Mouse (Mus musculus) CD4-positive helper T cell, adult 2 months (primary cell): ENCODE measurements around the gene Osbpl7.

Experiments used
- DNase-seq: peaks from one replicate; pipeline ENCODE4 v3.0.0-alpha.2; 2012; ENCODE audit warnings: low read depth, missing footprints, low spot score

Gene Osbpl7

DNA sequence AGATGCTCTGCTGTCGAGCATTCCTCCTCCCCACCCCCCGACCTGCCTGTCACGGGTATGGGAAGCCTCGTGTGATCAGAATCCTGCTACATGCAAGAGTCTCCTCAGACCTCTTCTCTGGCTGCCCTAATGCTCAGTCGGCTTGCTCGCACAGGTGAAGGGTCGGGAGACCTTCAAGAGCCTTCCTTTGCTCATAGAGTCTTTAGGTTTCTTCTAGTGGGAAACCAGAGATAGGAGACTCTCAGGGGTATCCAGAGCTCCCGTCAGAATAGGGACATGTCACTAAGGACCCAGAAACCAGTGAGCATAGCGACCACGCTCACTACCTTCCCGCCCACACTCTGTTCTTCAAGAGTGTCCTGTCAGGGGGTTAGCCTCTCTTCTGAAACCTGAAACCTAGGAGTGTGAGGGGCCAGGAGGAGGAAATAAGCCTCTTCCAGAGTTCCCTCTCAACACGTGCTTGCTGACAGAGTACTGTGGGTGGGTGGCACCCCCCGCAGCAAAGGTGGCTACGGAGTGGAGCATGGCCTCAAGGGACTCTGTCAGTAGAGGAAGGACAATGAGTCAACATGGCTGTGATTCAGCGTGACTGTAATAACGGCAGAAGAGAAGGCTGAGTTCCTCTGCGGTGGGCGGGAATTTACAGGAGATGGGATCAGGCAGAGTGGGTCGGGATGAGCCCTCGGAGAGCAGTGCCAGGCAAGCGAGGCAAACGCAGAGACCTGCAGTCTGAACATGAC lies 33.1 kb downstream of the Osbpl7 start:
- no peak for DNase-seq

GRCm38 (mm10) chr11:97084821-97085505 lies 34.5 kb downstream of the Osbpl7 start:
- no peak for DNase-seq

GRCm38 (mm10) chr11:97086365-97086764 lies 35.9 kb downstream of the Osbpl7 start:
- DNase-seq: no peak

GRCm38 (mm10) chr11:97094600-97094999 lies 44.2 kb downstream of the Osbpl7 start:
- no peak for DNase-seq

- DNase-seq: no peak
Observed at GRCm38 (mm10) chr11:97098791-97099190, 48.4 kb downstream of the Osbpl7 start.

GRCm38 (mm10) chr11:97101722-97102121 lies 51.3 kb downstream of the Osbpl7 start:
- peak; percentile 72 for DNase-seq

- DNase-seq: peak; percentile 72
Observed at GRCm38 (mm10) chr11:97103163-97104090, 53.0 kb downstream of the Osbpl7 start.

DNA sequence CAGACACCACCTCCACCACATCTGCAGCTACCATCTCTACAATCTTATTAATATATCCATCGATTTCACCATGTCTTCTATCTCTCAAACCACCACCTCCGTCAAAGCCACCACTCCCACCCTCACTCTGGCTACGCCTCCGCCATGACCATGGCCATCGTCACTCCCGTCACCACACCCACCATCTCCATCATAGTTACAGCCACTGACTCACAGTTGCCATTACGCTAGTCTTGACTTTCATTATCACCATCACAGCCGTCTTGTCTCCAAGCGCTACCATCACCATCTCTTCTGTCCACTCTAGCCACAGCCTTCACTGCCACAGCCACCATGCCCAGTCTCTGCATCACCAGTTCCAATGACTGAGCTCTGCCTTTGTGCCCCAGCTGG lies 53.7 kb downstream of the Osbpl7 start:
- DNase-seq: peak; percentile 82

GRCm38 (mm10) chr11:97108976-97109375 lies 58.5 kb downstream of the Osbpl7 start:
- DNase-seq: peak; percentile 61

DNA sequence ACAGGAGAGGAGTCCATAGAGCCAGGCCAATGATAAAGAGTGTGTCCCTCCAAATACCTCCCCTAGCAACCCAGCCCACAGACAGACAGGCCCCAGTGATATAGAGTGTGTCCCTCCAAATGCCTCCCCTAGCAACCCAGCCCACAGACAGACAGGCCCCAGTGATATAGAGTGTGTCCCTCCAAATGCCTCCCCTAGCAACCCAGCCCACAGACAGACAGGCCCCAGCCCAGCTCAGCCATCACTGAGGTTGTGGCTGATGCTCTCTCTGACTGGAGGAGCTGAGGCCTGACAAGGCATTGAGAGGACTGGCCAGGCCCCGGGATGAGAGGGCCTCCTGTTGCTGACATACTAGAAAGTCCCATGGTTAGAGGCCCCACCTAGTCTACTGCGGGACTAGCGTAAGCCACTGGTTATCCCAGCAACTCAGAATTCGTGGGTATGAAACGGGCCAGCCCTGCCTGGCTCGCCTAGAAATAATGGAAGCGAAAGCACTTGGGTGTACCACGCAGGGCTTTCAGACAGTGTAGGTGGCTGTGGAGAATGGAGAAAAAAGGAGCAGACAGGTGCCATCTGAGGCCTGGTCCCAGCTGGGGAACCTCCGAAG lies 62.2 kb downstream of the Osbpl7 start:
- DNase-seq: peak; percentile 52

- DNase-seq: peak; percentile 75
Observed at GRCm38 (mm10) chr11:97114671-97115601, 64.5 kb downstream of the Osbpl7 start, which contains the start of gene Tbx21. Gene Tbx21 (minus strand): TSS chr11:97115331.

DNA sequence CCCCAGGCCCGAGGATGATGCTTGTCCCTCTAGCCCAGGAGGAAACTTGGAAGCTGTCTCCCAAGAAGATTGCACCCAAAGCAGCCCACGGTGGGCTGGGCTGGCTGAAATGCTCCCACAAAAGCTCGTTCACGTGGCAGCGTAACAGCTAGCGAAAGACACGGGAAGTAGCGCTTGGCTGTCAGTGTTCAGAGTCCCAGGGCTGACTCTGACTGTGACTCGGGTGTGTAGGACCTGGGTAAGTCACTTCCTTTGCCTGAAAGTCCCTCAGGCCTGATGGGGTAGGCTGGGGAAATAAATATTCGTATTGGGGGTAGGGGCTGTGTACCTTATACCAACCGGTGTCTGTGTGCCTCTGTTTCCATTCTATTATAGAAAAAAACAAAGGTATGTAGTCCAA lies 65.4 kb downstream of the Osbpl7 start:
- peak; percentile 55 for DNase-seq
